Mouse (Mus musculus) splenic B cell, adult 2 months (primary cell): ENCODE measurements around the gene Gm26661.

Experiments used
- DNase-seq: peaks from one replicate; pipeline ENCODE4 v3.0.0-alpha.2; 2011; ENCODE audit warnings: low read depth, low spot score
- H3K27me3 ChIP-seq: 2 replicates; pipeline ENCODE4 v1.6.1; 2012; ENCODE audit warnings: mild to moderate bottlenecking, low read length, moderate library complexity, mixed read lengths; ENCODE audit not compliant: control insufficient read depth, poor library complexity, insufficient read depth, severe bottlenecking
- H3K36me3 ChIP-seq: 2 replicates; pipeline ENCODE4 v1.6.1; 2012; ENCODE audit warnings: mild to moderate bottlenecking, low read length, moderate library complexity, mixed read lengths; ENCODE audit not compliant: control insufficient read depth, poor library complexity, insufficient read depth, severe bottlenecking

Gm26661 gene

DNA sequence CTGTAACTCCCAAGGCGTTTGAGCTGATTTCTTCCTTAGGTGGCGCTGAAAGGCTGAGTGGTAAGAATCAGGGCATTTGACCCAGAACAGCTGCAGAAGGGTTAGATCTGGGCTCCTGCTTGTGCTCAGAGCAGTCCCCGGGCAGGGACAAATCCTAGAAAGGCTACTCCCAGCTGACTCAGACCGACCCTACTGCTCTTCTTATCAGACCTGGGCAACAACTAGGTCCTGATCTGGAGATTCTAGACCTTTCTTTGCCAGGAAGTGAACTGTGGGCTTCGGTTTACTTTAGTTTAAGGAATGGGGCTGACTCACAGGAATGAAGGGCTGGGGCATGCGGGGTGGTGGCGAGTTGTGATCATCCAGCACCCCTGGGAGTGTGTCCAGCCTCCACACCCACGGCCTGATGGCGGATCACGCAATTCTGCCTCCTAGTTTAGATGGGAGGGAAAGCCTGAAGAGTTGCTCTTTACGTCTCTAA, 17.2 kb downstream of the Gm26661 start:
- Histone ChIP-seq H3K27me3 (no peaks in the 10 kb centered on the region), H3K36me3 (no peaks in the 10 kb centered on the region; the same call in 1 of the 2 replicates)
- no peak for DNase-seq

GRCm38 (mm10) chr14:7809043-7809955, 17.9 kb downstream of the Gm26661 start:
- Histone ChIP-seq H3K36me3 (no peaks in the 10 kb centered on the region; the same call in 1 of the 2 replicates), H3K27me3 (no peaks in the 10 kb centered on the region)
- no peak for DNase-seq

DNA sequence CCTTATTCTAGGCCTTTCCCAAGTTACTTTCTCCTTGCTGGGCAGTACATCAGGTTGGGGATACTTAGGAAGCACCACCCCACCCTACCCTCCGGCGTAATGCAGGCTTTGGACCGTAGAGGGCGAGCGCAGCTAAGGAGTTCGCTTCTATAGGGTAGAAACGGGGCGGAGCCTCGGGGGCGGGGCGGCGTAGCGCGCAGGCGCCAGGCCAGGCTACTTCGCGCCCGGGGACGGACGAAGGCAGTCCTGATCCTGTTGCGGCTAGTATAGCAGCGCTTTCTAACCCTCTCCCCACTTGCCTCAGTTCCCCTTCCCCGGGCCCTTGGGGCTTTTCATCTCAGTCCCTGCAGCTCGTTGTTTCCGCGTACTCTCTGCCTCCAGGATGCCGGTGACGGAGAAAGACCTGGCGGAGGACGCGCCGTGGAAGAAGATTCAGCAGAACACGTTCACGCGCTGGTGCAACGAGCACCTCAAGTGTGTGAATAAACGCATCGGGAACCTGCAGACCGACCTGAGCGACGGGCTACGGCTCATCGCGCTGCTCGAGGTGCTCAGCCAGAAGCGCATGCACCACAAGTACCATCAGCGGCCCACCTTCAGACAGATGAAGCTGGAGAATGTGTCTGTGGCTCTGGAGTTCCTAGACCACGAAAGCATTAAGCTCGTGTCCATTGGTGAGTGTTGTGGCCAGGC, 26.5 kb downstream of the Gm26661 start, which contains the start of gene Flnb:
Flnb (plus strand) TSS at position 188 of the 693 bp plus-strand sequence.
- peak; percentile 95 for DNase-seq
- H3K27me3 ChIP-seq = no peaks in the 10 kb centered on the region
- no peaks in the 10 kb centered on the region for H3K36me3 ChIP-seq

DNA sequence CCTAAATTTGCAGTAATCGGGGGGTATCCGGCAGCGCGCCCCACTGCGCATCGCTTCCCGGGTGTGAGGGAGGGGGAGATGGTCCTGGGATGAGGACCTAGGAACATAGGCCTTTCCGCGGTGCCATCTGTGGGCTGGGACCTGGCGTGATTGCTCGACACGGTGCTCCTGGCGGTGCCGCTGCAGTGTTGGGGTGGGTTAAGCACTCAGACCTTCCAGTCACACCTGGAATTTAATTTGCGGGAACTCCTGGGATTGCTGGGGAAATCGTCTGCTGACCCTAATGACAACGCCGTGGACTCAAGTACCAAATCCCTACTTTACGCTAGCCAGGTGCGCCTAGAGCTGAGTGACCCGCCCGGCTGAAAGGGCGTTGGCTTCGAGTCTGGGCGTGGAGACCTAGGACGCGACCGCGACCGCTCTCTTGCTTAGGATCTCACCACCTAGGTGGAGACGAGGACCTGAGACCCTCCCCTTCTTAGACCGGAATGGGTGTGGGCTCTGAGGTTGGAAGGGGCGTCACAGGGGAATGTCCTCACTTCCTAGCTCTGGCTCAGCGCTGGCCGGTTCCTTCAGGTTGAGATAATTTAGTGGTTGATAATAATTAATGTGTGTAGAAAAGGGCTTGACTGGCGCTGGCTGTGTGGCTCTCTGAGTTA, 27.2 kb downstream of the Gm26661 start:
- no peaks in the 10 kb centered on the region for H3K36me3 ChIP-seq
- peak; percentile 26 for DNase-seq
- no peaks in the 10 kb centered on the region for H3K27me3 ChIP-seq

GRCm38 (mm10) chr14:7819446-7819845, 28.1 kb downstream of the Gm26661 start:
- no peaks in the 10 kb centered on the region for H3K36me3 ChIP-seq
- DNase-seq = peak; percentile 8
- H3K27me3 ChIP-seq = no peaks in the 10 kb centered on the region

DNA sequence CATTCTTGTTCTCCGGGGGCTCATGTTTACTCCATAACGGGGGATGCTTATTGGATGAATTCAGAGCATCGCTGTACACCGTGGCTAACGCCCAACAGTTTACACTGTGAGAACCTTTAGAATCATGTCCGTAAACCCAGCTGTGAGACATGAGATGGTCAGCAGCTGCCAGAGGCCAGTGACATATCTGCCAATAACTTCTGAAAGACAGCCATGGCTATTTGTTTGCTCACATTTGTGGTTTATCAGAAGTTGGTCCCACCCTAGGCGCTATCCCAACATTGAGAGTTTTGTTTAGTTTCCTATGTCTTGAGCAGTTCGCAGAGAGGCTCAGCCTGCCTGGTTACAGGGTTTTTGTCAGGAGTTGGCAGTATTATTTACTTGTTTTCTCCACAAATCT, 30.0 kb downstream of the Gm26661 start:
- no peaks in the 10 kb centered on the region for H3K36me3 ChIP-seq
- no peak for DNase-seq
- H3K27me3 ChIP-seq = no peaks in the 10 kb centered on the region

DNA sequence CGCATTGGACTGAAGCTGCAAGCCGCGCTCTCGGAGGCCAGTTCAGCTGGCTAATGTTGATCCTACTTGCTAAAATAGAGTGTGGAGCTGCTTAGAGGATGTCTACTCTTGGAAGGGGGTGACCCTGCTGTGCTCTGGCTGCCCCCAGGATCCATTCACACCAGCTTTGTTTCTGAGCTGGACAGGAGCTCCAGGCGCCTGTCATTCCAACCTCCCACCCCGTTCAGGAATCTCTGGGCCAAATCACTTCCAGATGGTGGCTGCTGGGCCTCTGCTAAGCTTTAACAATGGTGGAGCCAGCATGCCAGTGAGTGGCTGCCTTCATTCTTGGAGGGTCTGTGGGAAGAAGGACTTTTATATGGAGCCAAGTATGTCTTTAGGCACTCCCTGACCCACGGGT, 31.3 kb downstream of the Gm26661 start:
- DNase-seq = no peak
- Histone ChIP-seq H3K36me3 (no peaks in the 10 kb centered on the region), H3K27me3 (no peaks in the 10 kb centered on the region)

DNA sequence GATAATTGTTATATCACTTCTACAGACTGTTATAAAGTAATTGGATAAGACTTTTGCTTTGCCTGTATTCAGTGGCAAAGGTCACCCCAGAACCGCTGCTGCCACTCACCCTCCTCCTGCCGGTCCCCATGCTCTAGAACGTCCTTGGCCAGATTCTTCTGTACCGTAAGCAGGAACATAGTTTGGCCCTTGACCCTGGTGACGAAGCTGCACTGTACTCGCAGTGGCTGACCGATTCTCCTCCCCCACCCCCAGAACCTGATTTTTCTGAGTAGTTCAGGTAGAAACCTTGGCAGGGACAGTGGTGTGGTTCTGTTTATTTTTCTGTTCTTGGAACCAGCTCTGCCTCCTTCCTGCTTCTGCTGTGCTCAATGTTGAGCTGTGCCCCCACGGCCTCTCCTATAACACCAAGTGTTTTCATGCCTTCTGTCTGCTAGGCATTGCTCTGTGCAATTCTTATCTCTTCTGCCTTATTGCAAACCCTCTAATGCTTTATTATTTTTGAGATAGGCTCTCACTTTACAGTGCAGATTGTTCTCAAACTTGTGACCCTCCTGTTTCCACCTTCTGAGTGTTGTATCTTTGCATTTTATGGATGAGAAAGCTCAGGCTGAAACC, 33.4 kb downstream of the Gm26661 start:
- no peak for DNase-seq
- Histone ChIP-seq H3K36me3 (no peaks in the 10 kb centered on the region), H3K27me3 (no peaks in the 10 kb centered on the region)

DNA sequence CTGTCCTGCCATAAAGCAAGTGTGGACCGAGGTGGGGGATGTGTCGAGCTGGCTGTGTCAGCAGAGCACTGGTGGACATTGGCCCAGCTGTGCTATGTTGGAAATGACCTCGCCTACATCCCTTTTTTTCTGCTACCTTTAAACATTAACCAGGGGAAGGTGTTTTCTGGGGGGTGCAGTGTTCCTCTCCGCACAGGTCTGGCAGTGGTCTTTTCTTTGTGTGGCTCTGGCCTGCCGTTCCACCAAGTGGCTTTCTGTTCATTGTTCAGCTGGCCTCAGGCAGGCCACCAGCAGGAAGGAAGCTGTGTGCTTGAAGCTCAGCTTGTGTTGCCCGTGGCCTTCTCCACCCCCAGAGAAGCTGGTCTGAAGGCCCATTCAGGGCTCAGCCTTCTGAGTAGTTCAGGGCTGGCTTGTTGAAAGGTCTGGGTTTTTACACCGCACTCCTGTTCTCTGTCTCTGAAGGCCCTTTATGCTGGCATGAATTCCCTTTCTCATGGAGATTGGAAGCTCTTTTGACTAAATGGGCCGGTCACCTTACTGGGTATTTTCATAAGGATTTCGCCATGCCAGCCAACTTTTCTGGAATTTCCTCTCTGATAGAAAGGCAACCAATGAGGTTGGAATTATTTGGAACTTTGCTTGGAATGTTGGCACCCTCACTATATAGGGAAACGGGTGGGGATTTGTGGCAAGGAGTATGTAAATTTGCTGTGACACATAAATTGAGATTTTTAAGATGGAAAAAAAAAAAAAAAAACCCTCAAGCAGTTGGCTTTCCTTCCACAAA, 35.0 kb downstream of the Gm26661 start:
- DNase-seq = no peak
- Histone ChIP-seq H3K27me3 (no peaks in the 10 kb centered on the region), H3K36me3 (no peaks in the 10 kb centered on the region)

GRCm38 (mm10) chr14:7829181-7829580, 37.8 kb downstream of the Gm26661 start:
- Histone ChIP-seq H3K36me3 (no peaks in the 10 kb centered on the region), H3K27me3 (no peaks in the 10 kb centered on the region)
- no peak for DNase-seq

GRCm38 (mm10) chr14:7831770-7832439, 40.5 kb downstream of the Gm26661 start:
- H3K36me3 ChIP-seq = no peaks in the 10 kb centered on the region
- no peaks in the 10 kb centered on the region for H3K27me3 ChIP-seq
- DNase-seq = no peak

- Histone ChIP-seq H3K27me3 (no peaks in the 10 kb centered on the region), H3K36me3 (no peaks in the 10 kb centered on the region)
- no peak for DNase-seq
These were observed 41.0 kb downstream of the Gm26661 start for GRCm38 (mm10) chr14:7832440-7832783.

- DNase-seq = no peak
- Histone ChIP-seq H3K27me3 (no peaks in the 10 kb centered on the region), H3K36me3 (no peaks in the 10 kb centered on the region)
These were observed 42.1 kb downstream of the Gm26661 start for GRCm38 (mm10) chr14:7833458-7833857.
